Mouse (Mus musculus): ENCODE measurements around the gene Pcnt.

DNA sequence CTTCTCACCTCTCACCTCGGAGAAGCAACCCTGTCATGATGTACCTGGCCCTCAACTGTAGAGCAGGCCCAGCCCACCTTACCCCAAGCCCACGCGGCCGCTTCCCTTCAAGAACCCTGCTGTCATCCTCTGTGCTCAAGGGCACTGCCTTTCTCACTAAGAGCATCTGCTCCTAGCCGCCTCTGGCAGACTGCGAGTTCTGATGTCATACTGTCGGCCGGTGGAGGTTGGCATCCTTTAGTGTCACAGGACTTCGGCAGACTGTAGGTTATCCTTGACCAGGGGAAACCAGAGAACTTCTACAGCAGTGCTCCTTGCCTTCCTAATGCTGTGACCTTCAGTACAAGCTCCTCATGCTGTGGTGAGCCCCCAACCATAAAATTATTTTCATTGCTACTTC is 51.4 kb downstream of the Pcnt start:
- TF ChIP-seq CTCF (IDR thresholded peaks at IDR 0.05; ENCODE audit: borderline replicate concordance, control insufficient read depth, extremely low read depth, insufficient read depth, low read length, poor library complexity) (no peak), POLR2A (IDR thresholded peaks at IDR 0.05; ENCODE audit: control insufficient read depth, extremely low read depth, insufficient read depth, low read length, poor library complexity) (no peak)
